Mouse (Mus musculus) kidney, embryonic 16.5 days (tissue): ENCODE results near the gene Mepe. TPM values are rescaled to one million over a fixed set of nuclear protein-coding genes. Genes with fewer than 3 reads are reported as not detected.
A peak's percentile ranks its signal among the peaks of the same experiment; 100 is the strongest.

Source experiments
- ATAC-seq: fragments of 200-750 bp; cut with Nextera tagmentation; 2 replicates; pipeline ENCODE4 v1.8.0; 2017; ENCODE audit warnings: moderate TSS enrichment; ENCODE audit not compliant: low FRiP score, low TSS enrichment
- H3K27ac ChIP-seq: fragments of 300-500 bp; sonication (generic); 2 replicates; pipeline ENCODE4 v1.5.1; 2014; ENCODE audit warnings: low read length
- H3K27me3 ChIP-seq: fragments of 300-500 bp; sonication (generic); 2 replicates; pipeline ENCODE4 v1.6.1; 2014; ENCODE audit warnings: low read length, control low read depth, mixed read lengths; ENCODE audit not compliant: insufficient read depth
- H3K36me3 ChIP-seq: fragments of 300-500 bp; sonication (generic); 2 replicates; pipeline ENCODE4 v1.6.1; 2014; ENCODE audit warnings: low read length, control low read depth, mixed read lengths; ENCODE audit not compliant: insufficient read depth
- H3K4me1 ChIP-seq: fragments of 300-500 bp; sonication (generic); 2 replicates; pipeline ENCODE4 v1.6.1; 2014; ENCODE audit warnings: low read length, control low read depth, mixed read lengths; ENCODE audit not compliant: insufficient read depth
- H3K4me2 ChIP-seq: fragments of 300-500 bp; sonication (generic); replicated peaks from 2 replicates; pipeline ENCODE4 v1.6.1; 2014; ENCODE audit warnings: low read depth, low read length
- H3K4me3 ChIP-seq: fragments of 300-500 bp; sonication (generic); 2 replicates; pipeline ENCODE4 v1.5.1; 2014; ENCODE audit warnings: mild to moderate bottlenecking, low read length
- H3K9ac ChIP-seq: fragments of 300-500 bp; sonication (generic); replicated peaks from 2 replicates; pipeline ENCODE4 v1.6.1; 2014; ENCODE audit warnings: low read length
- H3K9me3 ChIP-seq: fragments of 300-500 bp; sonication (generic); 2 replicates; pipeline ENCODE4 v1.6.1; 2016; ENCODE audit warnings: low read length, control low read depth
- WGBS: fragments of 180-500 bp; shearing (Covaris S2); extraction: QIAGEN DNeasy Blood & Tissue Kit; methylation state at CpG from one replicate; pipeline ENCODE4 v1.1.7; 2014; 5-methylcytosine and 5-hydroxymethylcytosine counted together
- polyA plus RNA-seq: library from polyadenylated mRNA; unstranded; fragments of >200 nt; fragmentation: Nextera tagmentation; extraction: Ambion mirVana; gene quantifications from 2 replicates; pipeline ENCODE4 v1.2.1, GENCODE M21; 2015

Gene Mepe
- polyA plus RNA-seq, 1 experiment from 2014 or later, result not detected

- H3K27me3 ChIP-seq, result no peaks in the 10 kb centered on the region
- H3K36me3 ChIP-seq, result no peaks in the 10 kb centered on the region
- no peak overlapping the region for H3K4me3 ChIP-seq
- H3K4me2 ChIP-seq, result no peak overlapping the region
- ATAC-seq, result no peak
- WGBS, result 75% methylated on average over 9 of the region's 9 CpGs
- no peak overlapping the region for H3K27ac ChIP-seq
- 0 out of 2 replicates have a peak, but pooled peaks cover 4% of the 10 kb centered on the region for H3K4me1 ChIP-seq
- no peak overlapping the region for H3K9ac ChIP-seq
- no peaks in the 10 kb centered on the region for H3K9me3 ChIP-seq
These were observed 19.6 kb downstream of the Mepe start for GRCm38 (mm10) chr5:104344526-104345240.

- no peak overlapping the region for H3K27ac ChIP-seq
- no peaks in the 10 kb centered on the region for H3K4me1 ChIP-seq
- WGBS, result 82% methylated on average over 6 of the region's 6 CpGs
- H3K4me2 ChIP-seq, result no peak overlapping the region
- no peak overlapping the region for H3K9ac ChIP-seq
- no peaks in the 10 kb centered on the region for H3K9me3 ChIP-seq
- H3K27me3 ChIP-seq, result no peaks in the 10 kb centered on the region
- H3K4me3 ChIP-seq, result no peak overlapping the region
- no peak for ATAC-seq
- H3K36me3 ChIP-seq, result no peaks in the 10 kb centered on the region
These were observed 20.1 kb downstream of the Mepe start for GRCm38 (mm10) chr5:104345241-104345630.

GRCm38 (mm10) chr5:104351041-104351440 lies 25.9 kb downstream of the Mepe start:
- Histone ChIP-seq H3K27ac (no peak overlapping the region), H3K36me3 (no peaks in the 10 kb centered on the region), H3K4me1 (no peaks in the 10 kb centered on the region), H3K27me3 (no peaks in the 10 kb centered on the region), H3K9me3 (no peaks in the 10 kb centered on the region), H3K9ac (no peak overlapping the region), H3K4me3 (no peak overlapping the region), H3K4me2 (no peak overlapping the region)
- WGBS, result 89% methylated on average over 1 of the region's 1 CpGs
- ATAC-seq, result no peak

GRCm38 (mm10) chr5:104351874-104352273 lies 26.7 kb downstream of the Mepe start:
- Histone ChIP-seq H3K4me2 (no peak overlapping the region), H3K9me3 (no peaks in the 10 kb centered on the region), H3K9ac (no peak overlapping the region), H3K4me1 (no peaks in the 10 kb centered on the region), H3K4me3 (no peak overlapping the region), H3K36me3 (no peaks in the 10 kb centered on the region), H3K27ac (peak overlapping the region; percentile 18), H3K27me3 (no peaks in the 10 kb centered on the region)
- WGBS, result 44% methylated on average over 5 of the region's 5 CpGs
- no peak for ATAC-seq

GRCm38 (mm10) chr5:104357575-104357974 lies 32.4 kb downstream of the Mepe start:
- 51% methylated on average over 5 of the region's 5 CpGs for WGBS
- H3K27me3 ChIP-seq, result no peaks in the 10 kb centered on the region

GRCm38 (mm10) chr5:104358592-104358991 lies 33.5 kb downstream of the Mepe start:
- H3K4me2 ChIP-seq, result peak overlapping the region; percentile 8

More at GRCm38 (mm10) chr5:104357575-104357974, 32.4 kb downstream of the Mepe start:
- Histone ChIP-seq H3K4me2 (no peak overlapping the region), H3K9me3 (no peaks in the 10 kb centered on the region), H3K4me3 (no peak overlapping the region), H3K4me1 (peaks cover 12% of the 10 kb centered on the region; the same call in 1 of the 2 replicates), H3K27ac (no peak overlapping the region), H3K36me3 (no peaks in the 10 kb centered on the region), H3K9ac (no peak overlapping the region)
- ATAC-seq, result no peak

GRCm38 (mm10) chr5:104359257-104359656 lies 34.1 kb downstream of the Mepe start:
- peak; percentile 78; the same call in 1 of the 2 replicates for ATAC-seq
- H3K4me1 ChIP-seq, result peaks cover 12% of the 10 kb centered on the region; the same call in 1 of the 2 replicates
- 9% methylated on average over 6 of the region's 6 CpGs for WGBS
- H3K27me3 ChIP-seq, result no peaks in the 10 kb centered on the region
- H3K27ac ChIP-seq, result no peak overlapping the region
- H3K9me3 ChIP-seq, result no peaks in the 10 kb centered on the region
- no peak overlapping the region for H3K4me3 ChIP-seq
- peak overlapping the region; percentile 8; the same call in 1 of the 2 replicates for H3K4me2 ChIP-seq
- H3K9ac ChIP-seq, result no peak overlapping the region
- H3K36me3 ChIP-seq, result no peaks in the 10 kb centered on the region

More at GRCm38 (mm10) chr5:104358592-104358991, 33.5 kb downstream of the Mepe start:
- H3K27me3 ChIP-seq, result no peaks in the 10 kb centered on the region
- H3K9me3 ChIP-seq, result no peaks in the 10 kb centered on the region
- no peak for ATAC-seq
- 5% methylated on average over 7 of the region's 7 CpGs for WGBS
- H3K4me3 ChIP-seq, result no peak overlapping the region
- H3K9ac ChIP-seq, result no peak overlapping the region
- no peak overlapping the region for H3K27ac ChIP-seq
- H3K36me3 ChIP-seq, result no peaks in the 10 kb centered on the region
- peaks cover 12% of the 10 kb centered on the region; the same call in 1 of the 2 replicates for H3K4me1 ChIP-seq

- H3K4me2 ChIP-seq, result no peak overlapping the region
- no peak overlapping the region for H3K4me3 ChIP-seq
- no peak overlapping the region for H3K27ac ChIP-seq
- no peak for ATAC-seq
- 58% methylated on average over 5 of the region's 5 CpGs for WGBS
- no peaks in the 10 kb centered on the region for H3K36me3 ChIP-seq
- H3K9me3 ChIP-seq, result no peaks in the 10 kb centered on the region
- no peaks in the 10 kb centered on the region for H3K27me3 ChIP-seq
- H3K9ac ChIP-seq, result no peak overlapping the region
- peaks cover 18% of the 10 kb centered on the region for H3K4me1 ChIP-seq
These were observed 45.5 kb downstream of the Mepe start for GRCm38 (mm10) chr5:104370580-104370979.

- Histone ChIP-seq H3K9me3 (no peaks in the 10 kb centered on the region), H3K4me1 (peaks cover 18% of the 10 kb centered on the region), H3K27ac (no peak overlapping the region), H3K36me3 (no peaks in the 10 kb centered on the region), H3K4me3 (no peak overlapping the region), H3K27me3 (no peaks in the 10 kb centered on the region), H3K4me2 (no peak overlapping the region), H3K9ac (no peak overlapping the region)
- no peak for ATAC-seq
- 87% methylated on average over 4 of the region's 4 CpGs for WGBS
These were observed 46.2 kb downstream of the Mepe start for GRCm38 (mm10) chr5:104371284-104371683.

- H3K27ac ChIP-seq, result peak overlapping the region; percentile 8; the same call in 1 of the 2 replicates
- ATAC-seq, result peak; percentile 70
- no peaks in the 10 kb centered on the region for H3K9me3 ChIP-seq
- H3K4me1 ChIP-seq, result peaks cover 18% of the 10 kb centered on the region
- WGBS, result 74% methylated on average over 4 of the region's 4 CpGs
- H3K4me2 ChIP-seq, result no peak overlapping the region
- H3K27me3 ChIP-seq, result no peaks in the 10 kb centered on the region
- H3K36me3 ChIP-seq, result no peaks in the 10 kb centered on the region
- no peak overlapping the region for H3K4me3 ChIP-seq
- H3K9ac ChIP-seq, result no peak overlapping the region
These were observed 48.6 kb downstream of the Mepe start for GRCm38 (mm10) chr5:104373648-104374307.
